Mouse (Mus musculus): ENCODE measurements around the gene Mrto4. TPM values are rescaled to one million over a fixed set of nuclear protein-coding genes. Genes with fewer than 3 reads are reported as not detected.

The Mrto4 gene
- polyA plus RNA-seq (2012; rRNA removed; ENCODE audit: low replicate concordance) = 6.3 and 10.8 TPM in 2 replicates

GRCm38 (mm10) chr4:139351931-139352711 lies at the start of gene Mrto4, which contains the start of the genes Emc1 and Ubr4:
Mrto4 (minus strand) TSS chr4:139352576.
Emc1 (plus strand) TSS chr4:139352587.
Ubr4 (plus strand) TSS chr4:139352609.

DNA sequence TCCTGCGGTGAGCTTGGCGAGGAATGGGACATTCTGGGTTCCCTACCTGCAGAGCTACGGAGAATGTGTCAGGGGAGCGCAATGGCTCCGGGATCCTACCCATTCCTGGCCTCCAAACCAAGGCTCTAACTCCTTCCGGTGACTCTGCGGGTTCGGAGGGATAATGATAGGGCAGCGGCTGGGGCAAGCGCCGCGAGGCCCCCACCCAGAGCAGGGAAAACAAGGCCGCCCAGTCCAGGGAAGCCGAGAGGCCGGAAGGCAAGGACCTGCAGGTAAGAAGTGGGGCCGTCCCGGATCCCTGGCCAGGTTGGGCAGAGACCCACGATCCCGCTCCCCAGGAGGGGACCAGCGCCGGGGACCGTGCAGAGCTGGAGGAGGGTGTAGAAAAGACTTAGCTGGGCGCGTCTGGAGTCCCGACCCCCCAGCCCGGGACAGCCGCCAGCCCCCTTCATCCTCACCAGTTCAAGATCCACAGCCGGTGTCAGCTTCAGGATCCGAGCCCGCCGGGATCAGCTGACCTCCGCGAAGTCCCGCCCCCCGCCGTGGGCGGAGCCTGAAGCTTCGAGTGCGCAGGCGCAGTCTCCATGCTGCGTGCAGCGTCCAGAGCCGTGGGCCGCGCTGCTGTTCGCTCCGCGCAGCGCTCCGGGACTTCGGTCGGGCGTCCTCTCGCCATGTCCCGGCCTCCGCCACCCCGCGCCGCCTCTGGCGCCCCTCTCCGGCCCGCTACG lies 42.0 kb downstream of the Mrto4 start, which contains the start of the genes Pqlc2 and Akr7a5:
Gene Pqlc2 (minus strand): TSS at position 538 of the 728 bp plus-strand sequence.
Gene Akr7a5 (plus strand): TSS at position 574 of the 728 bp plus-strand sequence.

Other genes with a start within 250 kb of the Mrto4 start
- gene Minos1, start 221.5 kb downstream of the Mrto4 start, polyA plus RNA-seq (2012; rRNA removed; ENCODE audit: low replicate concordance) = 21.5 and 48.2 TPM in 2 replicates
- gene Capzb, start 159.7 kb downstream of the Mrto4 start, polyA plus RNA-seq (2012; rRNA removed; ENCODE audit: low replicate concordance) = 90.5 and 258 TPM in 2 replicates
- gene Pqlc2, start 41.9 kb downstream of the Mrto4 start, polyA plus RNA-seq (2012; rRNA removed; ENCODE audit: low replicate concordance) = 36.9 and 60.6 TPM in 2 replicates
- 172 and 409 TPM in 2 replicates for gene Akr7a5, start 41.8 kb downstream of the Mrto4 start, polyA plus RNA-seq (2012; rRNA removed; ENCODE audit: low replicate concordance)
- gene Emc1, start within 50 bp of the Mrto4 start, polyA plus RNA-seq (2012; rRNA removed; ENCODE audit: low replicate concordance) = 10.5 and 17.2 TPM in 2 replicates
- gene Ubr4, start within 50 bp of the Mrto4 start, polyA plus RNA-seq (2012; rRNA removed; ENCODE audit: low replicate concordance) = 131 and 144 TPM in 2 replicates
- 2.4 and 4.3 TPM in 2 replicates for gene Iffo2, start 178.0 kb upstream of the Mrto4 start, polyA plus RNA-seq (2012; rRNA removed; ENCODE audit: low replicate concordance)

Data from duodenum, adult 2 months (tissue).